Mouse (Mus musculus) small intestine, adult 2 months (tissue): ENCODE data around the gene Ap1g2. TPM values are rescaled to one million over a fixed set of nuclear protein-coding genes. Genes with fewer than 3 reads are reported as not detected.

ENCODE experiments used
- H3K27ac ChIP-seq: fragments of 200-500 bp; 2 replicates; pipeline ENCODE4 v1.5.1; 2012; ENCODE audit warnings: low read depth, low read length, control low read depth, inconsistent platforms; ENCODE audit not compliant: insufficient read depth
- H3K27me3 ChIP-seq: fragments of 200-500 bp; 2 replicates; pipeline ENCODE4 v1.6.1; 2012; ENCODE audit warnings: mild to moderate bottlenecking, moderate library complexity, low read length, inconsistent platforms; ENCODE audit not compliant: control insufficient read depth, insufficient read depth
- H3K36me3 ChIP-seq: fragments of 200-500 bp; 2 replicates; pipeline ENCODE4 v1.6.1; 2012; ENCODE audit warnings: mild to moderate bottlenecking, low read length, control low read depth, inconsistent platforms; ENCODE audit not compliant: control insufficient read depth, insufficient read depth
- H3K4me1 ChIP-seq: fragments of 200-500 bp; 2 replicates; pipeline ENCODE4 v1.6.1; 2012; ENCODE audit warnings: low read length, inconsistent platforms, mixed read lengths; ENCODE audit not compliant: control insufficient read depth, insufficient read depth, insufficient read length
- H3K4me3 ChIP-seq: fragments of 200-500 bp; 2 replicates; pipeline ENCODE4 v1.5.1; 2012; ENCODE audit warnings: low read depth, mild to moderate bottlenecking, control low read depth, inconsistent platforms, low read length, moderate library complexity
- CTCF ChIP-seq: fragments of 200-500 bp; IDR thresholded peaks from 2 replicates; pipeline ENCODE4 v1.5.1; 2012; ENCODE audit warnings: low read depth, mild to moderate bottlenecking, control low read depth, inconsistent platforms, low read length, moderate library complexity, mixed read lengths; ENCODE audit not compliant: insufficient replicate concordance, insufficient read length; ENCODE audit errors: extremely low read depth
- POLR2A ChIP-seq: fragments of 200-500 bp; IDR thresholded peaks from 2 replicates; pipeline ENCODE4 v1.6.1; 2012; ENCODE audit warnings: low read depth, mild to moderate bottlenecking, control low read depth, inconsistent platforms, low read length, moderate library complexity
- WGBS: fragments of 180-500 bp; shearing (Covaris S2); methylation state at CpG from one replicate; pipeline ENCODE4 v1.1.7; 2018; 5-methylcytosine and 5-hydroxymethylcytosine counted together
- polyA plus RNA-seq: library from polyadenylated mRNA; depleted of rRNA; stranded (reverse); fragments of >200 nt; gene quantifications from 2 replicates; pipeline ENCODE4 v1.2.3, GENCODE M21; 2012

Gene Ap1g2
- polyA plus RNA-seq, 1 experiment, result 80.7 TPM

GRCm38 (mm10) chr14:55110076-55110475 is 3.7 kb upstream of the Ap1g2 start:
- H3K4me3 ChIP-seq, result no peak overlapping the region
- TF ChIP-seq CTCF, result no peak
- no peak for TF ChIP-seq POLR2A
- WGBS, result 66% methylated on average over 9 of the region's 9 CpGs
- no peaks in the 10 kb centered on the region for H3K36me3 ChIP-seq
- H3K27me3 ChIP-seq, result peaks cover under 1% of the 10 kb centered on the region
- H3K27ac ChIP-seq, result no peak overlapping the region
- peaks cover 27% of the 10 kb centered on the region for H3K4me1 ChIP-seq

- H3K36me3 ChIP-seq, result peaks cover 6% of the 10 kb centered on the region; the same call in 1 of the 2 replicates
- TF ChIP-seq POLR2A (no peak), CTCF (no peak)
- H3K27me3 ChIP-seq, result no peaks in the 10 kb centered on the region
- peaks cover 22% of the 10 kb centered on the region; the same call in 1 of the 2 replicates for H3K4me1 ChIP-seq
- WGBS, result 67% methylated on average over 21 of the region's 21 CpGs
- no peak overlapping the region for H3K4me3 ChIP-seq
- no peak overlapping the region for H3K27ac ChIP-seq
Observed at GRCm38 (mm10) chr14:55109048-55109873, 2.9 kb upstream of the Ap1g2 start.

- 26% methylated on average over 9 of the region's 9 CpGs for WGBS
- H3K27ac ChIP-seq, result no peak overlapping the region
- no peak for TF ChIP-seq CTCF
- TF ChIP-seq POLR2A, result no peak
- no peak overlapping the region for H3K4me3 ChIP-seq
- peaks cover 15% of the 10 kb centered on the region; the same call in 1 of the 2 replicates for H3K4me1 ChIP-seq
- no peaks in the 10 kb centered on the region for H3K27me3 ChIP-seq
- peaks cover 13% of the 10 kb centered on the region for H3K36me3 ChIP-seq
Observed at GRCm38 (mm10) chr14:55108202-55108870, 1.9 kb upstream of the Ap1g2 start.

GRCm38 (mm10) chr14:55106990-55107389 is 597 bp upstream of the Ap1g2 start:
- no peak for TF ChIP-seq CTCF
- TF ChIP-seq POLR2A, result no peak
- Histone ChIP-seq H3K27me3 (no peaks in the 10 kb centered on the region), H3K36me3 (peaks cover 25% of the 10 kb centered on the region), H3K27ac (no peak overlapping the region), H3K4me1 (peaks cover 15% of the 10 kb centered on the region; the same call in 1 of the 2 replicates), H3K4me3 (no peak overlapping the region)
- 89% methylated on average over 8 of the region's 8 CpGs for WGBS

- Histone ChIP-seq H3K4me1 (peaks cover 15% of the 10 kb centered on the region; the same call in 1 of the 2 replicates), H3K27me3 (no peaks in the 10 kb centered on the region), H3K36me3 (peaks cover 37% of the 10 kb centered on the region), H3K27ac (no peak overlapping the region), H3K4me3 (peak overlapping the region; percentile 73)
- no peak for TF ChIP-seq CTCF
- no peak for TF ChIP-seq POLR2A
- WGBS, result 13% methylated on average over 7 of the region's 7 CpGs
Observed at GRCm38 (mm10) chr14:55105386-55105785, 1.0 kb downstream of the Ap1g2 start.

- Histone ChIP-seq H3K27ac (no peak overlapping the region), H3K4me1 (peaks cover 15% of the 10 kb centered on the region; the same call in 1 of the 2 replicates), H3K27me3 (no peaks in the 10 kb centered on the region), H3K4me3 (no peak overlapping the region), H3K36me3 (peaks cover 47% of the 10 kb centered on the region)
- TF ChIP-seq CTCF, result no peak
- no peak for TF ChIP-seq POLR2A
- 96% methylated on average over 18 of the region's 18 CpGs for WGBS
Observed at GRCm38 (mm10) chr14:55104365-55104764, 2.0 kb downstream of the Ap1g2 start.

GRCm38 (mm10) chr14:55102253-55102785 is 4.1 kb downstream of the Ap1g2 start:
- Histone ChIP-seq H3K4me1 (peaks cover 5% of the 10 kb centered on the region; the same call in 1 of the 2 replicates), H3K36me3 (peaks cover 65% of the 10 kb centered on the region), H3K4me3 (no peak overlapping the region), H3K27ac (no peak overlapping the region), H3K27me3 (no peaks in the 10 kb centered on the region)
- WGBS, result 90% methylated on average over 15 of the region's 15 CpGs
- TF ChIP-seq POLR2A (no peak), CTCF (no peak)
